Mouse (Mus musculus) MN1 (cell line): ENCODE measurements around the gene Olfr1445.

Source experiments
- DNase-seq: peaks from one replicate; pipeline ENCODE4 v3.0.0-alpha.2; 2016; ENCODE audit warnings: low spot score

The Olfr1445 gene

DNA sequence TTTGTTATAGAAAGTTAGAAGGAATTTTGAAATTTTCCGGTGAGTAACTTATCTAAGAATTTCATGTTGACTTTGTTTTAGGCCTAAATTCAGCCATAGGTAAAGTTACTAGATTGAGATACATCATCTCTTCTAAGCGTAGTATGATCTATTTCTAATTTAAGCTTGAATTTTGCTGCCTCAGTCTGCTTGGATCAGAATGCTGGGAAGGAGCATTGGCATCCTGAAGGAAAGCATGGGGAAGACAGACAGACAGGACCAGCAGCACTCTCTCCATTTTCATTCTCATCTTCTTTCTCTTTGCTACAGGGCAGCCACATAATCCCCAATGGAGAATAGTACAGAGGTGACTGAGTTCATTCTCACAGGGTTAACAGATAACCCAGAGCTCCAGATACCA, at the start of gene Olfr1445:
Gene Olfr1445, plus strand, starts transcription at position 301 of the 400 bp plus-strand sequence.
- DNase-seq, result no peak

GRCm38 (mm10) chr19:12838507-12838906, 45.1 kb upstream of the Olfr1445 start:
- DNase-seq, result no peak

DNA sequence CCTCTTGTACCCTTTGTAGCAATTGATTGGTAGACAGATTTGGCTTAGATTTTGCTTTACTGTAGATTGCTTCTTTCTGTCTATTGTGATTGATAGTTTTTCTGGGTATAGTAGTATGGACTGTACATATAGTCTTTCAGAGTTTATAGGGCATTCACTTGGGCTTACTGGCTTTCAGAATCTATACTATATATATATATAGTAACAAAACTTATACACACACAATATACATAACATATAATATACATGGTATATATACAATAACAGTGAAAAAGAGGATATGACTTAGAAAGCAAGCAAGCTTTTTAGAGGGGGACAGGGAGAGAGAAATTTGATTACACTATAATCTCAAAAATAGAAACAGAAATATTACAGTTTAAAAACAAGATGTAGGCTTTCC, 37.3 kb upstream of the Olfr1445 start, which contains the start of gene Gm5244:
Gene Gm5244, plus strand, starts transcription at position 301 of the 400 bp plus-strand sequence.
- no peak for DNase-seq

DNA sequence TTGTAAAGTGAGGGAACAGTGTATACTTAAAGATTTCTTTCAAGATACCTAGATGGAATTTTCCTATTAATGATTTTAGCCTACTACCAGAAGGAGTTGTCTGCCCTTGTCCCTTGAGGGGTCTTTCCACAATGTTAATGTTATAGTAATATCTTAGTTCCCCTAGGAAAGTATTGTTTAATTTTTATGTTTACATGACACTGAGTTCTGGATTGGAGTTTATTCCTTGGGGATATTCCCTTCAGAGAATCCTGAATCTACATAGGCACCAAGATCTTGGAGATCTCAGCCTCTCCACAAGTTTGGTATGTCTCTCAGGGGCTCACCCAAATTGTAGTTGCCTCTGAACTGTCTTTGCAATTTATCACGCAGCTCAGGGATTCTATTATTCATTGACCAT, 26.7 kb upstream of the Olfr1445 start, which contains the start of gene Olfr1444:
Gene Olfr1444, plus strand, starts transcription at position 301 of the 400 bp plus-strand sequence.
- no peak for DNase-seq

GRCm38 (mm10) chr19:12893424-12893823, 9.8 kb downstream of the Olfr1445 start, which contains the start of gene Olfr1446:
Olfr1446 (minus strand) TSS chr19:12893524.
- no peak for DNase-seq

GRCm38 (mm10) chr19:12903643-12904042, 20.0 kb downstream of the Olfr1445 start, which contains the start of gene Olfr1447:
Olfr1447 (minus strand) TSS chr19:12903743.
- DNase-seq, result no peak

- no peak for DNase-seq
Observed at GRCm38 (mm10) chr19:12924319-12924718, 40.7 kb downstream of the Olfr1445 start, which contains the start of gene Olfr1448. Olfr1448 (minus strand) TSS chr19:12924419.

GRCm38 (mm10) chr19:12930540-12930939, 46.9 kb downstream of the Olfr1445 start, which contains the start of gene Olfr1449:
Olfr1449 (plus strand) TSS chr19:12930840.
- DNase-seq, result no peak
